Mouse (Mus musculus) layer of hippocampus, adult 11-12 months (tissue): ENCODE measurements around the gene Jph4.

Source experiments
- DNase-seq: peaks from one replicate; pipeline ENCODE4 v3.0.0; 2022; ENCODE audit warnings: low spot score

Jph4 gene

GRCm38 (mm10) chr14:55063581-55064381, 53.0 kb downstream of the Jph4 start:
- no peak for DNase-seq

DNA sequence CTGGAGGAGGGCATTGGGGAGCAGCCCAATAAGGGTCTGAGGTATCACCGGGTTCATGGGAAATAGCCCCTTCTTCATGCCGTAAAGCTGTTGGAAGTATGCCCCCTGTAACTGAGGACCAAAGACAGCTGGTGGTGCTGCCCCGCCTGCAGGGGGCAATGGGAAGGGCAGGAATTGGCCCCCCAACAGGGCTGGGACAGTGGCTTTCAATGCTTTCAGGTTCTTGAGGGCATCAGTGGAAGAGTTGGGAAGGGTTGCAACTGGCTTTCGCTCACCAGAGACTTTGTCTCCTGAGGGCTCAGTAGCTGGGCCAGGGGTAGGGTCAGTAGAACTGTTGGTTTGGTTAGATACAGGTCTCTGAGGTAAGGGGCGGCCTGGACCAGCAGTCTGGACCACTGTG, 53.6 kb downstream of the Jph4 start:
- no peak for DNase-seq

DNA sequence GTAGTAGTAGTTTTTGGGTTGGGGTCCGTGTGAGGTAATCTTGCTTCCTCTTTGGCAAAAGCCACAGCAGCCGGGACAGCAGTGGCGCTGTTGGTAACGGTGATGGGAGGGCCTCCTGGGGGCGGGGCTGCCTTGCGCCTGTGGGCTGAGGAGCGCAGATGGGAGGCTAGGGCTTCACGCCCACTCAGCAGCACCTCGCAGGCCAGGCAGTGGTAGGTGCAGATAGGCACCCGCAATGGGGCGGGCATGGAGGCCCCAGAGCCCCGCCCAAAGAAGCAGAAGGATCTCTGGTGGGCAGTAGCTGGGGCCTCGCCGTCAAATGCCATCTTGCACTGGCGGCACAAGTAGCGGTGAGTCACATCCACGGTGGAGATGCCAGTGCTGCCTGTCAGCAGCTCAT, 54.1 kb downstream of the Jph4 start:
- no peak for DNase-seq

DNA sequence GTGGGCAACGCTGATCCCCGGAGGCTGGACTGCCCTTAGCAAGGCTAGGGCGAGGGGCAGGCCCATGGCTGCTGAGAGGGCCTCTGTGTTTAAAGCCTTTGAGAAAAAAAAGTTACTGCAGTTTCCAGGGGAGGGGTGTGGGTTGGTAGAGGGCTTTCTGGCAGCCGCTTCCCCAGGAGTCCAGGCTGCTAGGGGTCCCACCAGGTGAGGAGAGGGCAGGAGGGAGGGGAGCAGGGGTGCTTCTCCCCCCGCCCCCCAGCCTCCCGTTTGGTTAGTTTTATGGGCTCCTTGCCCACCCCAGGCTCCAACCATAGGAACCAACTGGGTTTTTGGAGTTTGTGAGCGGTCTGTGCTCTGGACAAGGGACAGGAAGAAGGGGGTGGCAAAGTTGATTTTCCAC, 54.9 kb downstream of the Jph4 start:
- DNase-seq: no peak

DNA sequence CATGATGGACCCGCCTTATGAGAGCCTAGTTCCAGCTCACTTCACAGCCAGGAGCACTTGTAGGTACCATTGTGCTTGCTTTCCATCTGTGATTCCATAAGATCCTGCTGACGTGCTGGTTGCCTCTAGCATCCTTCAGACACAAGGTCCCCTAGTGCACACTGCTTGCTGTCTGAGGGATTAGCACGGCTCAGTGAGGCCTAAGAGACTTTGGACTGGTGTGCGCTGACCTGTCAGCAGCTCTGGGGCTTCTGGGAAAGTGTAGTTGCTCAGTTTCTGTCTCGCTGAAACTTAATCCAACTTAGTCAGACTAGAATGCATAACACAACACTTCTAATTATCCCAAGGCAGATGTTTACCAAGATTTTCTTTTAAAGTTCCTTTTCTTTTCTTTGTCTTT, 56.8 kb downstream of the Jph4 start:
- no peak for DNase-seq

- DNase-seq: no peak
These were observed 57.7 kb downstream of the Jph4 start for GRCm38 (mm10) chr14:55059009-55059408.
